Mouse (Mus musculus) hematopoietic stem cell, adult 5-6 weeks (primary cell): ENCODE data around the gene Cck. TPM values are rescaled to one million over a fixed set of nuclear protein-coding genes. Genes with fewer than 3 reads are reported as not detected.
A peak's percentile ranks its signal among the peaks of the same experiment; 100 is the strongest.

ENCODE experiments used
- ATAC-seq, 2 experiments: fragments of 125-278 bp in 1 of 2; replicated peaks in 1 of 2; 2 replicates each; pipeline ENCODE4 v1.8.0; 2016 to 2017; ENCODE audit warnings: inconsistent platforms in 2 of 2, mild to moderate bottlenecking in 2 of 2, moderate number of reproducible peaks in 2 of 2, low read depth in 1 of 2, moderate TSS enrichment in 1 of 2; ENCODE audit not compliant: low FRiP score in 2 of 2, poor library complexity in 2 of 2, severe bottlenecking in 2 of 2, insufficient read depth in 1 of 2, low TSS enrichment in 1 of 2
- total RNA-seq: library from RNA; stranded (forward); fragments of 172-1452, 232-1000 nt; gene quantifications from 2 replicates; pipeline ENCODE4 v1.2.3, GENCODE M21; 2017

The Cck gene
- total RNA-seq, 1 experiment from 2014 or later: not detected

GRCm38 (mm10) chr9:121475488-121476452 is 19.7 kb downstream of the Cck start:
- ATAC-seq: no peak

- no peak for ATAC-seq
These were observed 20.7 kb downstream of the Cck start for GRCm38 (mm10) chr9:121474771-121475170.

GRCm38 (mm10) chr9:121469711-121470110 is 25.8 kb downstream of the Cck start:
- no peak for ATAC-seq

GRCm38 (mm10) chr9:121467460-121467859 is 28.0 kb downstream of the Cck start:
- ATAC-seq: no peak

- no peak for ATAC-seq
These were observed 35.0 kb downstream of the Cck start for GRCm38 (mm10) chr9:121460527-121460926.

GRCm38 (mm10) chr9:121459950-121460349 is 35.5 kb downstream of the Cck start:
- ATAC-seq: no peak

GRCm38 (mm10) chr9:121458466-121458865 is 37.0 kb downstream of the Cck start:
- ATAC-seq: peak; percentile 65; a peak in 3 of 4 replicates

- ATAC-seq: no peak
These were observed 38.6 kb downstream of the Cck start for GRCm38 (mm10) chr9:121456739-121457515.

GRCm38 (mm10) chr9:121454891-121455290 is 40.6 kb downstream of the Cck start:
- ATAC-seq: no peak

GRCm38 (mm10) chr9:121452342-121452942 is 43.1 kb downstream of the Cck start:
- ATAC-seq: peak; percentile 74 to 88

GRCm38 (mm10) chr9:121446431-121446831 is 49.1 kb downstream of the Cck start:
- ATAC-seq: no peak

- peak in 1 of 2 experiments; percentile 17; a peak in 1 of 4 replicates for ATAC-seq
These were observed 50.1 kb downstream of the Cck start for GRCm38 (mm10) chr9:121445364-121445763.

- ATAC-seq: no peak
These were observed 51.2 kb downstream of the Cck start for GRCm38 (mm10) chr9:121444367-121444707.

- ATAC-seq: no peak
These were observed 51.7 kb downstream of the Cck start for GRCm38 (mm10) chr9:121443696-121444366.

- ATAC-seq: no peak
These were observed 53.3 kb downstream of the Cck start for GRCm38 (mm10) chr9:121442145-121442544.
